Mouse (Mus musculus) cerebellum, adult 2 months (tissue): ENCODE measurements at regions not wholly inside any gene's neighbourhood (a gene's known extent, or its start where the extent isn't known, plus 50 kb on each side); places are given as distances from the start of the nearest gene placed in this dataset.
A peak's percentile ranks its signal among the peaks of the same experiment; 100 is the strongest.

Source experiments
- DNase-seq, 2 experiments: peaks; one replicate each; pipeline ENCODE4 v3.0.0; 2021
- H3K27ac ChIP-seq: fragments of 200-500 bp; 2 replicates; pipeline ENCODE4 v1.5.1; 2012; ENCODE audit warnings: low read length, control low read depth, inconsistent platforms; ENCODE audit not compliant: insufficient read depth
- H3K27me3 ChIP-seq: fragments of 200-500 bp; 2 replicates; pipeline ENCODE4 v1.6.1; 2012; ENCODE audit warnings: inconsistent platforms, mild to moderate bottlenecking, low read length, moderate library complexity; ENCODE audit not compliant: control insufficient read depth, insufficient read depth
- H3K4me1 ChIP-seq: fragments of 200-500 bp; 2 replicates; pipeline ENCODE4 v1.6.1; 2011; ENCODE audit warnings: low read length; ENCODE audit not compliant: control insufficient read depth, insufficient read depth
- H3K4me3 ChIP-seq: fragments of 200-500 bp; replicated peaks from 2 replicates; pipeline ENCODE3; 2011; ENCODE audit warnings: mild to moderate bottlenecking, low read depth, low read length, control low read depth; ENCODE audit not compliant: insufficient read depth
- CTCF ChIP-seq: fragments of 200-500 bp; IDR thresholded peaks from 2 replicates; pipeline ENCODE4 v1.5.1; 2011; ENCODE audit warnings: low read depth, mild to moderate bottlenecking, control low read depth, low read length, moderate library complexity, borderline replicate concordance; ENCODE audit not compliant: insufficient read depth
- POLR2A ChIP-seq: fragments of 200-500 bp; IDR thresholded peaks from 2 replicates; pipeline ENCODE4 v1.6.1; 2011; ENCODE audit warnings: low read length, control low read depth, borderline replicate concordance; ENCODE audit not compliant: insufficient read depth
- WGBS: fragments of 180-500 bp; shearing (Covaris S2); methylation state at CpG from one replicate; pipeline ENCODE4 v1.1.7; 2018; 5-methylcytosine and 5-hydroxymethylcytosine counted together

- no peaks in the 10 kb centered on the region for H3K4me1 ChIP-seq
- H3K27me3 ChIP-seq: no peaks in the 10 kb centered on the region
- TF ChIP-seq CTCF (no peak), POLR2A (no peak)
- DNase-seq: no peak
- WGBS: 65% methylated on average over 13 of the region's 13 CpGs
- H3K27ac ChIP-seq: no peak overlapping the region
- H3K4me3 ChIP-seq: no peak overlapping the region
Measured at GRCm38 (mm10) chr1:91611281-91611680, 70.9 kb downstream of the Asb1 start.

GRCm38 (mm10) chr1:91611694-91612093, 71.3 kb downstream of the Asb1 start:
- H3K4me3 ChIP-seq: no peak overlapping the region
- H3K4me1 ChIP-seq: no peaks in the 10 kb centered on the region
- WGBS: 52% methylated on average over 16 of the region's 16 CpGs
- no peak for DNase-seq
- no peaks in the 10 kb centered on the region for H3K27me3 ChIP-seq
- H3K27ac ChIP-seq: no peak overlapping the region
- TF ChIP-seq CTCF: no peak
- no peak for TF ChIP-seq POLR2A

- no peak for TF ChIP-seq POLR2A
- Histone ChIP-seq H3K4me1 (no peaks in the 10 kb centered on the region), H3K27me3 (no peaks in the 10 kb centered on the region), H3K4me3 (no peak overlapping the region), H3K27ac (no peak overlapping the region)
- WGBS: 69% methylated on average over 3 of the region's 3 CpGs
- DNase-seq: no peak
Measured at GRCm38 (mm10) chr1:91612912-91613311, 72.6 kb downstream of the Asb1 start.

- TF ChIP-seq CTCF: no peak
- no peak for TF ChIP-seq POLR2A
- Histone ChIP-seq H3K4me1 (peaks cover 5% of the 10 kb centered on the region; the same call in 1 of the 2 replicates), H3K27me3 (no peaks in the 10 kb centered on the region), H3K27ac (no peak overlapping the region), H3K4me3 (no peak overlapping the region)
- no peak for DNase-seq
- WGBS: 59% methylated on average over 5 of the region's 5 CpGs
Measured at GRCm38 (mm10) chr1:91615396-91615795, 75.1 kb downstream of the Asb1 start.

GRCm38 (mm10) chr1:91618527-91619135, 78.3 kb downstream of the Asb1 start:
- Histone ChIP-seq H3K4me3 (no peak overlapping the region), H3K27ac (no peak overlapping the region), H3K4me1 (peaks cover 5% of the 10 kb centered on the region; the same call in 1 of the 2 replicates), H3K27me3 (no peaks in the 10 kb centered on the region)
- no peak for TF ChIP-seq CTCF
- no peak for TF ChIP-seq POLR2A
- 49% methylated on average over 14 of the region's 14 CpGs for WGBS
- DNase-seq: no peak

- peaks cover 8% of the 10 kb centered on the region for H3K4me1 ChIP-seq
- 83% methylated on average over 5 of the region's 5 CpGs for WGBS
- H3K27ac ChIP-seq: no peak overlapping the region
- H3K27me3 ChIP-seq: no peaks in the 10 kb centered on the region
- H3K4me3 ChIP-seq: no peak overlapping the region
- no peak for DNase-seq
- TF ChIP-seq CTCF: no peak
- no peak for TF ChIP-seq POLR2A
Measured at GRCm38 (mm10) chr1:91621141-91621540, 80.8 kb downstream of the Asb1 start.

- Histone ChIP-seq H3K27me3 (no peaks in the 10 kb centered on the region), H3K4me1 (peaks cover 8% of the 10 kb centered on the region), H3K27ac (no peak overlapping the region), H3K4me3 (no peak overlapping the region)
- 58% methylated on average over 5 of the region's 5 CpGs for WGBS
- no peak for TF ChIP-seq POLR2A
- DNase-seq: no peak
Measured at GRCm38 (mm10) chr1:91622874-91623273, 82.5 kb downstream of the Asb1 start.

- DNase-seq: no peak
- 19% methylated on average over 8 of the region's 8 CpGs for WGBS
- Histone ChIP-seq H3K27ac (no peak overlapping the region), H3K4me3 (no peak overlapping the region), H3K27me3 (no peaks in the 10 kb centered on the region), H3K4me1 (peaks cover 4% of the 10 kb centered on the region; the same call in 1 of the 2 replicates)
- TF ChIP-seq POLR2A (no peak), CTCF (no peak)
Measured at GRCm38 (mm10) chr1:91624028-91624427, 83.7 kb downstream of the Asb1 start.

- Histone ChIP-seq H3K27ac (no peak overlapping the region), H3K27me3 (no peaks in the 10 kb centered on the region), H3K4me3 (no peak overlapping the region), H3K4me1 (peaks cover 4% of the 10 kb centered on the region; the same call in 1 of the 2 replicates)
- 45% methylated on average over 11 of the region's 11 CpGs for WGBS
- TF ChIP-seq POLR2A (no peak), CTCF (no peak)
- DNase-seq: peak in 1 of 2 experiments; percentile 6
Measured at GRCm38 (mm10) chr1:91624531-91625300, 84.4 kb downstream of the Asb1 start.
